Mouse (Mus musculus): ENCODE measurements around the gene 4930564D02Rik. TPM values are rescaled to one million over a fixed set of nuclear protein-coding genes. Genes with fewer than 3 reads are reported as not detected.

4930564D02Rik gene
- total RNA-seq (2017): not detected in 2 replicates

DNA sequence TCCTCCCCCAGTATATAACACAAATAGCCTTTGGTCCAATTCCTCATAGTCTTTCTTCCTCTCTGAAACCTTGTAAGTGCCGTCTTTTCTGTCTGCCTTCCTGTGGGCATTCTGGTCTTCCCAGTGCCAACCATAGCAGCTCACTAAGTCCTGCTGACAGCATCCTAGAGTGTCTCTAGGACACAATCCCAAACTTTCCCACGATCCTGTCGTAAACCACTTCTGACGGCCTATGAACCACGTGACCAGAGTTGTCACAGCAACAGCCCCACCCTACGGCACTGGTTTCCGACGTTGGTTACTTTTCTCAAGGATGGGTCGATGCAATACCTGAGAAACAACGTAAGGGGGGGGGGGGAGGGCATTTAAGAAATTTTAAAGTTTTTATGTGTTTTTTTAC lies at the start of gene 4930564D02Rik:
Gene 4930564D02Rik (plus strand): TSS at position 301 of the 400 bp plus-strand sequence.
- ATAC-seq (replicated peaks; ENCODE audit: low read depth, poor library complexity, severe bottlenecking): peak; percentile 45; the same call in 1 of the 2 replicates

DNA sequence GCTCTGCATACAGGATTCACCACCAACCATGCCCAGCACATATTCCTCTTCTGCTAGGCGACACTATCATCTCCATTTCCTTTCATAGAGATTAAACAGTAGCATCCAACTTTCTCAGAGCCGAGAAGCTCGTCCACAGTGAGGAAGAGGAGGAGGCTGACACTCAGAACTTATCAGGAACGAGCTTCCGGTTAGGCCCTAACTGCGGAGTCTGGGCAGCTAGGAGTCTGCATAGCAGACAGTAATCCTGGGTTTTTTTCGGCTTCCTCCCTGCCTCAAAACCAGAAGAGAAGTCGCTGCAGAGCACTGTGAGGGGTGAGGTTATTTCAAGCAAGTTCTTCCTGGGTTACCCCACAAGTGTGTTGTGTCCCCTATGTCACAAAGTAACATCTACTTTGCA lies 49.3 kb upstream of the 4930564D02Rik start:
- ATAC-seq (replicated peaks; ENCODE audit: low read depth, poor library complexity, severe bottlenecking): no peak

DNA sequence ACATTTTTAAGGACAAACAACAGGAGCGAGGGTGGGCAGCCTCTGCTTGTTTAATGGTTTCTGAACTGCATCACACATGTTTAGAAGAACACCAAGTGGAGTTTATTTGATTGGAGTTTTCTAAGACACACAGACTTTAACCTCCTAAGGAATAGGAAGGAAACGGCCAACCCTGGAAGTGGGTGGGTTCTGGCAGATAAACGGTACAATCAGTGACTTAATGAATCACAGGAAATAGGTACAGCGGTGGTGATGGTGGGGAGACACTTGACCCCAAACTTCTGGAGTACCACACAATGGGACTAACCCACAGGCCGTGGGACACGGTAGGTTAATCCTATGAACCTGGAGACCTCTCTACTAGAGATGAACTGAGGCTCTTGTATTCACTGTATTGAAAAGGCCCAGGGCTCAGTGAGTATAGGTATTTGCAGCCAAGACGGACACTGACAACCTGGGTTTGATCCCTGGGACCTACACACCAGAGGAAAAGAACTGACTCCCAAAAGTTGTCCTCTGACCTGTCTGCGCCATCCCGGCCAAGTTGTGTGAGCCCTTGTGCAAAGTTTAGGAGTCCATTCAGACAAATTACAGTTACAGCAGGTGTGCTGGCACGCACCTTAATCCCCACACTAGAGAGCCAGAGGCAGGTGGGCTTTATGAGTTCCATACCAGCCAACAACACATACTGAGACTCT lies 48.4 kb upstream of the 4930564D02Rik start:
- no peak for ATAC-seq (replicated peaks; ENCODE audit: low read depth, poor library complexity, severe bottlenecking)

DNA sequence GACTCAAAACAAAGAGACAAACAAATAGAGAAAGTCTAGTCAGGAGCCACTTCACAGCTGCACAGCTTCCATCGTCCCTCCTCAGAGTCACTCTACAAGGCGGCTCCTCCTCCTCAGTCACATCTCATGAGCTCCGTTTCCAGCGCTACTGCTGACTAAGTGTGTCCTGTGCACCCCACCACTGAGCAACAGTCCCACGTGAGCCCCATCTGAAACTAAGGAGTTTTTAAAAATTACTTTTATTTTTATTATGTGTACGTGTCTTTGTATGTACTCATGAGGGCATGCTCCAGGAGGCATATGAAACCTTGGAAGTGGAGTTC lies 47.9 kb upstream of the 4930564D02Rik start:
- no peak for ATAC-seq (replicated peaks; ENCODE audit: low read depth, poor library complexity, severe bottlenecking)

DNA sequence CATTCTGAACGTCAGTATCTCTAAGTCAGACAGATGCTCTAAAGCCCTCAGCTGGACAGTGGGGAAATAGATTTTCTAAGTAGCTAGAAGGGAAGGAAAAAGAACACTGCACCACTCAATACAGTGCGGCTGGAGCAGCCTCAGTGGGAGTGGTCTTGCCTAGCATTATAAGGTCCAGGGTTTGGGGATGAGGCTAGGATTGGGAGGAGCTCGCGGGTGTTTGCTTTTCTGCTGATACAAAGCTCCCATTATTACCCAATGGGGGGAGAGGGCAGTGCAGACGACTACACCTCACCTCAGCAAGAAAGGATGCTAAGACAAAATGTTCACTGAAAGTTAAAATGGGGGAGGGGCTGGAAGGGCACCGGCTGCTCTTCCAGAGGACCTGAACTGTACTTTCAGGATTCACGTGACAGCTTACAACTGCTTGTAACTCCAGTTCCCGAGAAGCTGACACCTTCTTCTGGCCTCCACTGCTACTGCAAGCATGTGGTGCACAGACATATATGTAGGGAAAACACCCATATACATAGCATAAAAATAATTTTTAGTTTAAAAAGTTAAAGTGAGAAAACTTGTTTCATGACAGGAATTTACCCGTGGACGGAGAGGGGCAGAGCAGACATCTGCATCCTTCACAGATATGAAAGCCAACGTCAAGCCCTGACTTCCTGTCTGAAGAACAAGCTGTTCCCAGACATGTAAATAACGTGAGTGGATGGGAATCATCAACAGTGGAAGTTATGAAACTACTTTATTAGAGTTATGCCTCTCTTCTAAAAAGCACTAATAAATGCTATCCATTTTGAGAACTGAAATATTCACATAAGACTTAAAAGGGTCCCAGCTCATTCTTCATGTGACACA lies 46.6 kb upstream of the 4930564D02Rik start:
- ATAC-seq (replicated peaks; ENCODE audit: low read depth, poor library complexity, severe bottlenecking): no peak

DNA sequence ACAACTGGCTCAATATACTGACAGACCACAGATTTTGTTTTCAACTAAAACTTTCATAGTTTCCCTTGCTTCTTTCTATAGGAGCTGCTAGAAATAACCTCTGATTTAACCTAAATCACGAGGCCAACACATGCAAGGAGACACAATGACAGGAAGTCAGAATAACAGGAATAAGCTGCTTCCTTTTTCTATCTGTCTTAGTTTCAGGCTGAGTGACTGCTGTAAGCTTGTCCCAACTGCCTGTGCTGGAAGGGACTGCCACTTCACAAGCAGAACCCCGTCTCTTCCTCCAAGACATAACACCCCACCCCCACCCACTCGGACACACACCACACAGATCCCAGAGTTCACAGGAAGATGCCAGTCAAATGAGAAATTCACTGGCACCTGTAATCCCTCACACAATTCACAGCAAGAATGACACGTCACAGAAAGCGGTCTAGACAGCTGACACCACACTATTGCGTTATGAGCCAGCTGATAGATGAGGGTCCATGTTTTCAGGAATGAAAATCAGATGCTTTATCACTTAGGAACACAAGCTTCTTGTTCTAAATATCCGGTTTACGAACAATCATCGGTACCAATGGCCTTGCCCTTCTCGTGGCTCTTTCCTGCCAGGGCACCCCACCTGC lies 43.2 kb upstream of the 4930564D02Rik start:
- peak; percentile 66 for ATAC-seq (replicated peaks; ENCODE audit: low read depth, poor library complexity, severe bottlenecking)

DNA sequence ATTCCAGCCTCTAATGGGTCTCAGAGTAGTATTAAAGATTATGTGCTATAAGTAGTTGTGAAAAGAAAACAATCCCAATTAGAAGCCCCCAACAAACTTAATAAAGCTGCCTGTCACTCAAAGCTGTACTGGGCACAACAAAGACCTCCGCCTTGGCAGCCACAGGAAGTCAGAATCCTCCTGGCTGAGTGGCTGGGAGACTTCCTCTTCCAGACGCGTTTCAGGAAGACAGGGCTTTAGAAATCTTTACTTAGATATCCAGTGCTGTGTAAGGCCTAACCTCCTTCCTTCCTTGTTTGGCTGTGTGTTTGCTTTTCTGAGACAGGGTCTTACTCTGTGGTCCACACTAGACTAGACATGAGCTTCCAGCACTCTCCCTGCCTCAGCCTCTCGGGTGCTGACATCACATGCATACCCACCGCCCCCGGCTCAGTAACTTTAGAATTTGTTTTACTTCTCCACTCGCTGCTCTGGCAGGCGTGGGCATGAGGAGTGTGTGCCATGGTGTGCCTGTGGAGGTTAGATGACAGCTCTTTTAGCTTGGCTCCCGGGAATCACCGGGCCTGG lies 30.3 kb upstream of the 4930564D02Rik start:
- peak; percentile 74 for ATAC-seq (replicated peaks; ENCODE audit: low read depth, poor library complexity, severe bottlenecking)

DNA sequence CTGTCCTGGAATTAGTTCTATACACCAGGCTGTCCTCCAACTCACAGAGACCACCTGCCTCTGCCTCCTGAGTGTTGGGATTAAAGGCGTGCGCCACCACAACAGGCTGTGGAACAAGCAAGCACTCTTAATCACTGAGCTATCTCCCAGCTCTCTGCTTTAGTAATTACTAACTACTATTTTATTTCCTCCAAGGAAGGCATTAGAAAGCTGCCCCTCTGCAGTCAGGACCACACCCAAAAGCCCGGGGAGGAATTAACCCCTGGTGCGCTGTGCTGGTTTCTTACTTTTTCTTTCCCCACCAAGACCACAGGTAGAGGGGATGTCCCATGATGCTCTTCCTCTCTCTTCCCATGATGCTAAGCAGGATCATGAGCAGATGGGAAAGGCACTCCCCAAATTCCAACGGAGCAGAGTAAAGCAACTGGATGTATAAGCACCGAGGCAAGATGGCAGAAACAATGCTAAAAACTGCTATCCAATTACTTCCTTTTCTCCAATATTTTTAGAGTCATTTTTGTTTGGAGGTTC lies 29.3 kb upstream of the 4930564D02Rik start:
- ATAC-seq (replicated peaks; ENCODE audit: low read depth, poor library complexity, severe bottlenecking): no peak

DNA sequence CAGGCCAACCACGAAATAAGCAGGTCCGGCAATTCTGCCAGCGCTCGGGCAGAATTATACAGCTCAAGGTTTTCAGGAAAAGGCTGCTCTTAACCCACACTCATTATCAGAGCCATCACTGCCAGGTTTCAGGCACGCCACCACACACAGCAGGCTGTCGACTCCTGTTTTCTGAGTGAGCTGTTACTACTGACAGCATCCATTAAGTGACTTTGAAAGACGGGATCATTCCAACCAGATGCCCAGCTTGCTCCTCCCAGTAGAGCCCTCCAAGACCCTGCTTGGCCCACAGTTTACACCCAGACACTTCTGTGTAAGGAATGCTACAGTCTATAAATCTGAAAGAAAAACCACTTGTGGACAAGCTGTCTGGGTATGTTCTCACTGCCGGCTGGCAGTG lies 26.6 kb upstream of the 4930564D02Rik start:
- no peak for ATAC-seq (replicated peaks; ENCODE audit: low read depth, poor library complexity, severe bottlenecking)

DNA sequence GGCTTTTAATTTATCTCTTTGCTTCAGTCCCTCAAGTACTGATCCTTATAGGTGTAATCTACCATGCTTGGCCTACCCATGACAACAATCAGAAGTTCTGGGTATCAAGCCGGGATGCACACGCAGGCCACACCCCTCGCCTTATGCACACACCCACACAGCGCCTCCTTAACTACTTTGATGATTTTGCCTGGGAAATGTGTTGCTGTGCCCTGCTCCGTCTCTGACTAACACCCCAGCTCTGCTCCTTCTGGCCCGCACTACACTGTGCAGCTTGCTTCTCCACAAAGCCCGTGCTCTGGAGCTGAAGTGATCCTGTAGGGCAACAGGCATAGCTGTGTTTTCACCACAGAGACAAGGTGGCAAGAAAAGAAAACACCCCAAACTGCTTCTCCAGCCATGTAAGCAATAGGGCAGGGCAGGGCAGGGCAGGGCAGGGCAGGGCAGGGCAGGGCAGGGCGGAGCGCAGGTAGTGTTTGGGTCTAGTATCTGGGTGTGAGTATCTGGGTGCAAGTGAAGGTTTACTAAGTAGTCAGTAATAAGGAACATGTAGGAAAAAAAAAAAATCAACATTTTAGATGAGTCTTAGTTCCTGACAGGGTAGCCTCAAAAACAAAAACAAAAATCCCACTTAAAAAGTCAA lies 25.5 kb upstream of the 4930564D02Rik start:
- ATAC-seq (replicated peaks; ENCODE audit: low read depth, poor library complexity, severe bottlenecking): no peak

DNA sequence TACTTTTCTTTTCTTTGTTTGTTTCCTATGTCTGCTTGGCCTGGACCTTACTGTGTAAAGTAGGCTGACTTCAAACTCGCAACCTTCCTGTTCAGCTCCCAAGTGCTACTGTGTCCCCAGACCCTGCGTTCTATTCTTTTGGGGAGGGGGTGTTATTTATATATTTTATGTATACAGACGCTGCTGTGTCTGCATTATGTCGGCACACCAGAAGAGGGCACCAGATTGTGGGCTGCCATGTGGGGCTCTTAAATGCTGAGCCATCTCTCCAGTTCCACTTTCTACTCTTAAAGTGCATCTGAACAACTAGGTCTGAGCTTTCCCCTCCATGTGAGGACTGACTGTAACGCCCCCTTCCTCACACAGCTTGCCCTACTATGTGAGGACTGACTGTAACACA lies 22.9 kb upstream of the 4930564D02Rik start:
- no peak for ATAC-seq (replicated peaks; ENCODE audit: low read depth, poor library complexity, severe bottlenecking)

DNA sequence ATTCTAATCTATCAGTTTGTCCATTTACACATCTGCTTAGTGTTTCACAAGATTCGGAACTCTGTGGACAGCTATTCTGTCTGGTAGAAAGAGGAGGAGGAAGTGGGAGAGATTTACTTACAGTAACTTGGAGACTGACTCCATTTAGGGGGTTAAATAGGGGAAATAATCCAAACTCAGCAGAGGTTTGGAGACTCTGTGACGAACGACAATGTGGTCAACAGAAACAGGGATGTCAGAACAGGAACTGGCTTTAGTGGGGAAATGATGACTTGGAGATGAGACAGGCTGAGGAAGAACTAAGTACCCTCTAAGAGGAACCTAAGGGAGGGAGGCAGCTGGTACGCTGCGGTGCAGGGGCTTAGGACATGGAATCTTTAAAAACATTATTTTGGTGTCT lies 19.8 kb upstream of the 4930564D02Rik start:
- peak; percentile 93 for ATAC-seq (replicated peaks; ENCODE audit: low read depth, poor library complexity, severe bottlenecking)

DNA sequence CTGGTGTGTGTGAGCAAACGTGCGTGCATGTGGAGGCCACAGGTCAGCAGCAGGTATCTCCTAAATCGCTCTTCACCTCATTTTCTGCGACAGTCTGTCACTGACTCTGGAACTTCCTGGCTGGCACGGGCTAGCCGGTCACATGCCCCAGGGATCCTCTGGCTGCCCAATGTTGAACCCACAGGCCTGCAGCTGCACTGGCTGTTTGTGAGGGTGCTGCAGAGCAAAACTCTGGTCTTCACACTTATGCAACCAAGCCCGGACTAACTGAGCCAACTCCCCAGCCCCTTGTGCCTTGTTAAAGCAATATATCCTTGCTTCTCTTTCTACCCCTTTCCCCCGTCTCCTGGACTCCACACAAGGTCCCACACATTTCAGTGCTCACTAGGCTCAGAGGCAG lies 19.0 kb upstream of the 4930564D02Rik start:
- ATAC-seq (replicated peaks; ENCODE audit: low read depth, poor library complexity, severe bottlenecking): peak; percentile 51; the same call in 1 of the 2 replicates

DNA sequence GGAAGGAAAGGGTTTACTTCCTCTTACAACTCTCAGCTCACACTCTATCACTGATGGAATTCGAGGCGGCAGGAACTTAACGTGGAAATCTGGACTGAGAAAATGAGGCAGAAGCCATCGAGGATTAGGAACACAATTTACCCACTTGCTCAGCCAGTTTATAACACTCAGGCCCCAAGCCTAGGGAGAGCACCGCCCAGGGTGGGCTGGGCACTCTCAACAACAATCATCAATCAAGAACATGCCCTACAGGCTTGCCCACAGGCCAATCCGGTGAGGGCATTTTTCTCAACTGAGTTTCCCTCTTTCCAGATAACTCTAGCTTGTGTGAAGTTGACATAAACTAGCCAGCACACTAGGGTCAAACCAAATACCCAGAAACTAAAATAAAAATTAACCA lies 16.8 kb upstream of the 4930564D02Rik start:
- ATAC-seq (replicated peaks; ENCODE audit: low read depth, poor library complexity, severe bottlenecking): no peak

DNA sequence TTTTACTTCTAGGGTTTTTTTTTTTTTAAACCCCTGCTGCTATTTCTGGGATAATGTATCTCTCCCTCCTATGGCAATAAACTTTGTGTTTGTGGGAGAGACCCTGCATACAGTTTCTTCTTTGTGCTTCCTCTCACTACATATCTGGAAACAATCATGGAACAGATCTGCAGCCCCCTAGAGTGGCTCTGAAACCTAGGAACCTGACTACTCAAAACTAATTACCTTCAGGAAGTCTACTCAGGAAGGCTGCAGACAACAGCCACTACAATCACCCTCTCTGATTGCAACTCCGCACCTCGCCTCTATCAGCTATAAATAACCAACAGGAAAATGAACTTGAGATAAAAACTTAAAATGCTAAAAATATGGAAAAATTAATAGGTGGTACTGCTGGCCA lies 15.5 kb upstream of the 4930564D02Rik start:
- no peak for ATAC-seq (replicated peaks; ENCODE audit: low read depth, poor library complexity, severe bottlenecking)

DNA sequence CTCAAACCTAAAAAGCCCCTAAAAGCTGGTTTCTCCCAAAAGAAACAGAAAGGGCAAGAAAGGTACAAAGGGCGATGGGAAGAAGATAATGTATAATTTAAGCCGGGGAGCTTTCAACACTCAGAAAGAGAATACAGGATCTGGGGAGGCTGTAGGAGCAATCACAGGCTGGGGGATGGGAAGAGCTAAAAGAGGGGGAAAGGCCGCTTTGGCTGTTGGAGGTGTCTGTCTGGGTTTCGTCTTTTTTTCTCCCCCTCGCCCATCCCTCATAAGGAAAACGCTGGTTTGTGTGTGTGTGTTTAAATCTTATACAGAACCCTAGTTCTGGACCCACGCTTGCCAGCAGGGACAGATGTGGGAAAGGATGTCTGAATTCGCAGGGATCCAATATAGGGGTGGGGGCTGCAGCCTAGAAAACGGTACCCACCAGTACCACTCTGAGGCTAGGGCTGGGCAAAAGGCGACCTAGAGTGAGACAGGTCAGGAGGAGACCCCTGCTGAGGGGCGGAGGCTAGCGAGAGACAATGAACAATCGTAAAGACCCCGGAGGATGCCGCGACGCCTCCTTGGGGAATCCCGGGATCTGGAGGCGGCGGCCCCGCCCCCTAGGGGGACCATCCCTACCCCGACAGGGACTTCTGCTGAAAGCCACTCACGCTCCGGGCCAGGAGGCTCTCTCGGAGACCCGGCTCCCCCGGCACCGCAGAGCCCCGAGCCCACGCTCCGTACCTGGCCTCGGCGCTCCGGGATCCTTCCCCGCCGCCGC lies 14.3 kb upstream of the 4930564D02Rik start:
- no peak for ATAC-seq (replicated peaks; ENCODE audit: low read depth, poor library complexity, severe bottlenecking)

DNA sequence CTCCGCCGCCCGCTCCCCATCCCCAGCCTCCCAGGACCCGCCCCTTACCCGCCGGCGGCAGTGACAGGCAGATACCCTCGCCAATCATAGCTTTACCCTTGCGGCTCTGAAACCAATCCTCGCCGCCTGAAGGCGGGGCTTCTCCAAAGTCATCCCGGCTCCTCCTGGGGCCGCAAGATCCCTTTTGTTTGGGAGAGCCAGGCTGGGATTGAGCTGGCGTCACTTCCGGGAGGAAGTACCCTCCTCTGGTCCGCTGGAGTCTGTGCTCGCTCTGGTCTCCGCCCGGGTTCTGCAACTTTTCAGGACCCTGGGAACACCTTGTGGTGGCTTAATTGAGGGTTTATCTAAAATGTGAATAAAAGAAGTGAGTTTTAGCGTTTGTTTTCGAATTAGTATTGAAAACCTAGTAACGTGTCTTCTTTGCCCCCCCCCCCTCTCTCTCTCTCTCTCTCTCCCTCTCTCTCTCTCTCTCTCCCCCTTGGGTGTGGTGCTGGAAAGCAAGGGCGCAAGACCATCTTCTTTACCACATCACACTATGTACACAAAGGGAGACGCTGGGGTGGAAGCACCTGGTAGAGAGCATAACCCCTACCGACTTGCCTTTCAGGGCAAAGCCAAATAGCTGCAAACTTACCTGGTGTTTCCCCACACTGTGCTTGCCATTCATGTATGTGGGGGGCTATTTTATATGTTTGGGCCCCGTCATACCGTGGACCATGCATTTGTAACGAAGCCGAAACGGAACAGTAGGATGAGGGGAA lies 13.5 kb upstream of the 4930564D02Rik start, which contains the start of gene Cttnbp2nl:
Gene Cttnbp2nl (minus strand): TSS at position 210 of the 761 bp plus-strand sequence.
- peak; percentile 95 for ATAC-seq (replicated peaks; ENCODE audit: low read depth, poor library complexity, severe bottlenecking)

DNA sequence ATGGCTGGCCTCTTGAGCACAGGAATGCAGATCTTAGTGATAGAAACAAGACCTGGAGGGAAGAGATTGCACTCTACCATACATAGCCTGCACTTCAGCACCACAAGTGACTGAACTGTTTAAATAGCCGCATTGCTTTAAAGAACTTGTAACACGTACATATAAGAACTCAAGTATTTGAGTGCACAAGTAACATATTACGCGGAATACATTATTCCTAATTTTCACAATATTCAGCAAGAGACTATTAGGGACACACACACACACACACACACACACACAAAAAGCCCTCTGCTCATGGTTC lies 13.0 kb upstream of the 4930564D02Rik start:
- ATAC-seq (replicated peaks; ENCODE audit: low read depth, poor library complexity, severe bottlenecking): no peak

DNA sequence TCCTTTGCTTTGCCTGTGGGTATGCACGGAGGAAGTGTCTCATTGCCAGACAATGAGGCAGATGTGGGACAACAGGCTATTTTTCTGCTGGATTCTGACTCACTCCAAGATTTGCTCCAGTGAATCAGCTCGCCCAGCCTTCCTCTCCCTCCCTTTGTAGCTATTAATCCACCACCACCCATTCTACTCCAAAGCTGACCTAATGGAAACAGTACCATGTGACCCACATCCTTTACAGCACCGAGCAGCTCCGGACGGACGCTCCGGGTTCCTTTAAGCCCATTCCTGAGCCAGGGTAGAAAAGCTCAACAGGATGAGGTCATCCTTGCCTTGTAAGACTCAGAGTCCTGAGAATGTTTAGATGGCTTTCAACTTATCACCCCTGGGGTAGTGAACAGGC lies 11.7 kb upstream of the 4930564D02Rik start:
- ATAC-seq (replicated peaks; ENCODE audit: low read depth, poor library complexity, severe bottlenecking): no peak
